Mouse (Mus musculus) heart, adult 2 months (tissue): Measurements from ENCODE around the gene Litaf.

ENCODE experiments used
- CTCF ChIP-seq: fragments of 200-600 bp; IDR thresholded peaks from 2 replicates; pipeline ENCODE4 v1.8.1; 2022; ENCODE audit warnings: antibody characterized with exemption, mild to moderate bottlenecking, moderate library complexity
- EP300 ChIP-seq: fragments of 200-500 bp; IDR thresholded peaks from 2 replicates; pipeline ENCODE4 v1.6.1; 2011; ENCODE audit warnings: low read depth, low read length, control low read depth; ENCODE audit not compliant: insufficient read depth
- POLR2A ChIP-seq: fragments of 200-500 bp; IDR thresholded peaks from 2 replicates; pipeline ENCODE4 v1.6.1; 2011; ENCODE audit warnings: mild to moderate bottlenecking, low read depth, low read length, control low read depth; ENCODE audit not compliant: insufficient read depth

GRCm38 (mm10) chr16:10937497-10937896 is 128.5 kb downstream of the Litaf start:
- no peak for TF ChIP-seq CTCF
- no peak for TF ChIP-seq POLR2A
- no peak for TF ChIP-seq EP300
